Mouse (Mus musculus) heart, postnatal 25 days (tissue): ENCODE data around the gene Zfp326. TPM values are rescaled to one million over a fixed set of nuclear protein-coding genes. Genes with fewer than 3 reads are reported as not detected.
A peak's percentile ranks its signal among the peaks of the same experiment; 100 is the strongest.

Experiments
- DNase-seq: peaks from one replicate; pipeline ENCODE4 v3.0.0; 2022; ENCODE audit warnings: low spot score
- intact Hi-C: fragments of 180-260 bp; cut with DNase I; formaldehyde crosslinking; loops from one replicate; pipeline ENCODE4 v1.15.1; 2025
- total RNA-seq, 2 experiments: library from RNA; stranded (reverse); gene quantifications; 2 replicates each; pipeline ENCODE4 v1.2.3; 2021

Zfp326 gene
- 10 to 100 TPM; 13.6 to 14.4 TPM for total RNA-seq

GRCm38 (mm10) chr5:105876068-105876924, at the start of gene Zfp326:
Gene Zfp326, plus strand, starts transcription at chr5:105876565.
- intact Hi-C loops: no loop called here
- peak; percentile 84 for DNase-seq

- no peak for DNase-seq
- intact Hi-C loops: no loop called here
Observed at GRCm38 (mm10) chr5:105826916-105827510, 49.4 kb upstream of the Zfp326 start.

- intact Hi-C loops: no loop called here
- DNase-seq: no peak
Observed at GRCm38 (mm10) chr5:105828050-105828449, 48.3 kb upstream of the Zfp326 start.

- intact Hi-C loops: no loop called here
- no peak for DNase-seq
Observed at GRCm38 (mm10) chr5:105829008-105829586, 47.3 kb upstream of the Zfp326 start.

GRCm38 (mm10) chr5:105832140-105832539, 44.2 kb upstream of the Zfp326 start:
- peak; percentile 28 for DNase-seq
- intact Hi-C loops: no loop called here

- intact Hi-C loops: no loop called here
- DNase-seq: no peak
Observed at GRCm38 (mm10) chr5:105833923-105834322, 42.4 kb upstream of the Zfp326 start.

GRCm38 (mm10) chr5:105836006-105836405, 40.4 kb upstream of the Zfp326 start:
- intact Hi-C loops: no loop called here
- DNase-seq: peak; percentile 66

- intact Hi-C loops: no loop called here
- DNase-seq: no peak
Observed at GRCm38 (mm10) chr5:105839740-105840310, 36.5 kb upstream of the Zfp326 start.

GRCm38 (mm10) chr5:105844044-105844753, 32.2 kb upstream of the Zfp326 start:
- intact Hi-C loops: no loop called here
- DNase-seq: no peak

- intact Hi-C loops: loop anchor here (5.0 kb wide), 1 partner anchor 88 kb away; no protein-coding TSS in a partner anchor
- DNase-seq: no peak
Observed at GRCm38 (mm10) chr5:105845041-105845440, 31.3 kb upstream of the Zfp326 start.

- DNase-seq: no peak
- intact Hi-C loops: loop anchor here (5.0 kb wide), 1 partner anchor 90 kb away; no protein-coding TSS in a partner anchor
Observed at GRCm38 (mm10) chr5:105847726-105848125, 28.6 kb upstream of the Zfp326 start.

GRCm38 (mm10) chr5:105849222-105849621, 27.1 kb upstream of the Zfp326 start:
- no peak for DNase-seq
- intact Hi-C loops: loop anchor here (5.0 kb wide), 1 partner anchor 92 kb away; no protein-coding TSS in a partner anchor

- intact Hi-C loops: loop anchor here (5.0 kb wide), 1 partner anchor 92 kb away; no protein-coding TSS in a partner anchor
- DNase-seq: no peak
Observed at GRCm38 (mm10) chr5:105849643-105850042, 26.7 kb upstream of the Zfp326 start.

GRCm38 (mm10) chr5:105853271-105853670, 23.1 kb upstream of the Zfp326 start:
- DNase-seq: no peak
- intact Hi-C loops: no loop called here

GRCm38 (mm10) chr5:105857486-105857885, 18.9 kb upstream of the Zfp326 start:
- DNase-seq: no peak
- intact Hi-C loops: no loop called here

- peak; percentile 23 for DNase-seq
Observed at GRCm38 (mm10) chr5:105858754-105859694, 17.3 kb upstream of the Zfp326 start.

GRCm38 (mm10) chr5:105859716-105860460, 16.5 kb upstream of the Zfp326 start:
- intact Hi-C loops: no loop called here

More at GRCm38 (mm10) chr5:105858754-105859694, 17.3 kb upstream of the Zfp326 start:
- intact Hi-C loops: no loop called here

GRCm38 (mm10) chr5:105860461-105860835, 15.9 kb upstream of the Zfp326 start:
- intact Hi-C loops: no loop called here
- DNase-seq: no peak

More at GRCm38 (mm10) chr5:105859716-105860460, 16.5 kb upstream of the Zfp326 start:
- no peak for DNase-seq
